Mouse (Mus musculus) forebrain, embryonic 15.5 days (tissue): ENCODE data around the gene Hist1h2bc. TPM values are rescaled to one million over a fixed set of nuclear protein-coding genes. Genes with fewer than 3 reads are reported as not detected.

Experiments
- ATAC-seq: fragments of 200-750 bp; cut with Nextera tagmentation; replicated peaks from 2 replicates; pipeline ENCODE4 v1.8.0; 2017; ENCODE audit warnings: mild to moderate bottlenecking, moderate TSS enrichment, moderate library complexity
- H3K27ac ChIP-seq: fragments of 300-500 bp; sonication (generic); replicated peaks from 2 replicates; pipeline ENCODE4 v1.5.1; 2015; ENCODE audit warnings: mild to moderate bottlenecking, inconsistent platforms
- H3K27me3 ChIP-seq: fragments of 300-500 bp; sonication (generic); 2 replicates; pipeline ENCODE4 v1.6.1; 2015; ENCODE audit warnings: inconsistent platforms
- H3K36me3 ChIP-seq: fragments of 300-500 bp; sonication (generic); 2 replicates; pipeline ENCODE4 v1.6.1; 2015; ENCODE audit warnings: mild to moderate bottlenecking, inconsistent platforms
- H3K4me1 ChIP-seq: fragments of 300-500 bp; sonication (generic); 2 replicates; pipeline ENCODE4 v1.6.1; 2015; ENCODE audit warnings: inconsistent platforms
- H3K4me2 ChIP-seq: fragments of 300-500 bp; sonication (generic); replicated peaks from 2 replicates; pipeline ENCODE4 v1.6.1; 2015; ENCODE audit warnings: mild to moderate bottlenecking, inconsistent platforms
- H3K4me3 ChIP-seq: fragments of 300-500 bp; sonication (generic); 2 replicates; pipeline ENCODE4 v1.5.1; 2015; ENCODE audit warnings: mild to moderate bottlenecking, inconsistent platforms
- H3K9ac ChIP-seq: fragments of 300-500 bp; sonication (generic); replicated peaks from 2 replicates; pipeline ENCODE4 v1.6.1; 2015; ENCODE audit warnings: mild to moderate bottlenecking, inconsistent platforms
- H3K9me3 ChIP-seq: fragments of 300-500 bp; sonication (generic); 2 replicates; pipeline ENCODE4 v1.6.1; 2016; ENCODE audit warnings: inconsistent platforms
- WGBS: fragments of 180-500 bp; shearing (Covaris S2); methylation state at CpG from one replicate; pipeline ENCODE4 v1.1.7; 2015; ENCODE audit warnings: mixed read lengths; 5-methylcytosine and 5-hydroxymethylcytosine counted together
- microRNA-seq: library from miRNA; unstranded; fragments of <30 nt; microRNA quantifications from one replicate; pipeline ENCODE4, GENCODE M21; 2016
- polyA plus RNA-seq: library from polyadenylated mRNA; unstranded; fragments of >200 nt; fragmentation: Nextera tagmentation; extraction: Ambion mirVana; gene quantifications from 2 replicates; pipeline ENCODE4 v1.2.1, GENCODE M21; 2015

The Hist1h2bc gene
- polyA plus RNA-seq, 1 experiment from 2014 or later: 33.7 TPM

DNA sequence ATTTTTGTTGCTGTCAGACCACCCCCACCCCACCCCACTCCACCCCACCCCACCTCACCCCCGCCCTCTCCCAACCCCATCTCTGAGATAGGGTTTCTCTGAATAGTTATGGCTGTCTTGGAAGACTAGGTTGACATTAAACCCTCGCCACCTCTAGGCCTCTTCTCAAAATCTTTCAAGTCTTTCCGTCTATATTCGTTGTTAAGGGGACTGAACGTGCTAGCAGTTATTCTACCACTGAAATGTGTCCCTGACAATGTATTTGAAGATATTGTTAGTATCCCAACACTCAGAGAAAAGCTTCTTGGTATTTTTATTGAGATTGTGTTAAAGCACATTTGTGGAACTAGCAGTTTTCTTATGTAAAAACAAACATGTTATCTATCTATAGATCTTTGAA, 56.9 kb downstream of the Hist1h2bc start:
- no peak overlapping the region for H3K4me2 ChIP-seq
- no peaks in the 10 kb centered on the region for H3K9me3 ChIP-seq
- H3K9ac ChIP-seq: no peak overlapping the region
- no peaks in the 10 kb centered on the region for H3K27me3 ChIP-seq
- ATAC-seq: no peak
- no peaks in the 10 kb centered on the region for H3K36me3 ChIP-seq
- H3K27ac ChIP-seq: no peak overlapping the region
- H3K4me3 ChIP-seq: no peak overlapping the region
- peaks cover 33% of the 10 kb centered on the region for H3K4me1 ChIP-seq
- 67% methylated on average over 5 of the region's 5 CpGs for WGBS

DNA sequence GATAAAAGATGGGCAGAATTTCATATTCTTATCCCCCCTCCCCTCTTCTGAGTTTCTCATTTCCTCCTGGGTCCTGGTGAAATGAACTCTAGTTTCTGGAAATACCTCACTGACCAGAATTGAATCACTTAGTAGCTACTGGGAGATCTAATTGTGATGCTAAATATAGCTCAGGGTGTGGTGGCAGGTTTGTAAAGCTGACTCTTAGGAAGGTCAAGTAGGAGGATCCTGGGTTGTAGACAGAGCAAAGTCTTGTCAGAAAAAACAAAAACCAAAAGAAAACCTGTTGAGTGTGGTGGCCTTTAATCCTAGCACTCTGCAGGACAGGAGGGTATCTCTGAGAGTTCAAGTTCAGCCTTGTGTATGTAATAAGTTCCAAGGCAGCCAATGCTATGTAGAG, 58.0 kb downstream of the Hist1h2bc start:
- H3K4me2 ChIP-seq: no peak overlapping the region
- no peak for ATAC-seq
- H3K4me3 ChIP-seq: no peak overlapping the region
- H3K27me3 ChIP-seq: no peaks in the 10 kb centered on the region
- peaks cover 34% of the 10 kb centered on the region for H3K4me1 ChIP-seq
- no peak overlapping the region for H3K27ac ChIP-seq
- no peaks in the 10 kb centered on the region for H3K9me3 ChIP-seq
- no peak overlapping the region for H3K9ac ChIP-seq
- no peaks in the 10 kb centered on the region for H3K36me3 ChIP-seq

Small RNA genes within 50 kb of the gene (microRNA-seq; reads per million reads assigned to microRNA genes)
- gene Gm44350: not detected

Other genes starting within 250 kb of the Hist1h2bc start
- gene Btn1a1, start 218.3 kb upstream of the Hist1h2bc start, polyA plus RNA-seq: 0.05 and 0.08 TPM in 2 replicates
- 0.11 TPM in 1 of 2 replicates, not detected in the other for gene Btn2a2, start 195.3 kb upstream of the Hist1h2bc start, polyA plus RNA-seq
- gene Hist1h4h, start 153.1 kb upstream of the Hist1h2bc start, polyA plus RNA-seq: 4.9 and 6.0 TPM in 2 replicates
- 2.8 and 6.7 TPM in 2 replicates for gene Hist1h2af, start 150.3 kb upstream of the Hist1h2bc start, polyA plus RNA-seq
- 2.7 and 3.4 TPM in 2 replicates for gene Hist1h3g, start 148.8 kb upstream of the Hist1h2bc start, polyA plus RNA-seq
- gene Hist1h2bh, start 140.8 kb upstream of the Hist1h2bc start, polyA plus RNA-seq: 0.37 and 0.59 TPM in 2 replicates
- 0.46 and 0.94 TPM in 2 replicates for gene Hist1h3f, start 140.1 kb upstream of the Hist1h2bc start, polyA plus RNA-seq
- gene Hist1h4f, start 132.6 kb upstream of the Hist1h2bc start, polyA plus RNA-seq: 0.70 and 0.73 TPM in 2 replicates
- 0.23 and 0.25 TPM in 2 replicates for gene Hist1h1d, start 130.9 kb upstream of the Hist1h2bc start, polyA plus RNA-seq
- 2.6 and 2.7 TPM in 2 replicates for gene Hist1h3e, start 121.8 kb upstream of the Hist1h2bc start, polyA plus RNA-seq
- 48.1 and 55.0 TPM in 2 replicates for gene Hist1h2ae, start 113.0 kb upstream of the Hist1h2bc start, polyA plus RNA-seq
- 4.7 and 5.6 TPM in 2 replicates for gene Hist1h2bg, start 112.8 kb upstream of the Hist1h2bc start, polyA plus RNA-seq
- 1.6 and 2.9 TPM in 2 replicates for gene Hist1h2bf, start 110.0 kb upstream of the Hist1h2bc start, polyA plus RNA-seq
- gene Hist1h2ad, start 109.8 kb upstream of the Hist1h2bc start, polyA plus RNA-seq: 1.5 and 2.0 TPM in 2 replicates
- gene Hist1h3d, start 108.4 kb upstream of the Hist1h2bc start, polyA plus RNA-seq: 4.5 and 5.1 TPM in 2 replicates
- gene Hist1h4d, start 102.6 kb upstream of the Hist1h2bc start, polyA plus RNA-seq: 76.0 and 88.6 TPM in 2 replicates
- 1.9 and 2.5 TPM in 2 replicates for gene Hist1h2be, start 63.1 kb upstream of the Hist1h2bc start, polyA plus RNA-seq
- gene Hist1h1e, start 61.6 kb upstream of the Hist1h2bc start, polyA plus RNA-seq: 11.6 and 13.7 TPM in 2 replicates
- gene Hist1h2ac, start 251 bp upstream of the Hist1h2bc start, polyA plus RNA-seq: 1.0 and 1.1 TPM in 2 replicates
- 0.20 TPM in 1 of 2 replicates, not detected in the other for gene Hist1h1t, start 11.6 kb downstream of the Hist1h2bc start, polyA plus RNA-seq
- 3.7 and 4.4 TPM in 2 replicates for gene Hist1h4c, start 14.3 kb downstream of the Hist1h2bc start, polyA plus RNA-seq
- gene Hfe, start 26.7 kb downstream of the Hist1h2bc start, polyA plus RNA-seq: 2.0 and 3.4 TPM in 2 replicates
- 22.8 and 24.6 TPM in 2 replicates for gene Hist1h1c, start 54.6 kb downstream of the Hist1h2bc start, polyA plus RNA-seq
- gene Hist1h3c, start 61.4 kb downstream of the Hist1h2bc start, polyA plus RNA-seq: 3.9 and 4.1 TPM in 2 replicates
- gene Hist1h2bb, start 62.5 kb downstream of the Hist1h2bc start, polyA plus RNA-seq: 1.8 and 2.0 TPM in 2 replicates
- gene Hist1h2ab, start 66.9 kb downstream of the Hist1h2bc start, polyA plus RNA-seq: 26.0 and 31.2 TPM in 2 replicates
- gene Hist1h3b, start 68.1 kb downstream of the Hist1h2bc start, polyA plus RNA-seq: 7.9 and 11.7 TPM in 2 replicates
- gene Hist1h4b, start 72.8 kb downstream of the Hist1h2bc start, polyA plus RNA-seq: 2.8 and 3.8 TPM in 2 replicates
- 0.38 TPM in 1 of 2 replicates, not detected in the other for gene Hist1h4a, start 77.0 kb downstream of the Hist1h2bc start, polyA plus RNA-seq
- 2.7 and 3.2 TPM in 2 replicates for gene Hist1h3a, start 78.2 kb downstream of the Hist1h2bc start, polyA plus RNA-seq
- gene Hist1h1a, start 79.5 kb downstream of the Hist1h2bc start, polyA plus RNA-seq: 1.5 TPM in 2 replicates
- gene Trim38, start 85.7 kb downstream of the Hist1h2bc start, polyA plus RNA-seq: 0.11 TPM in 1 of 2 replicates, not detected in the other
- not detected in 2 replicates for gene Slc17a2, start 122.8 kb downstream of the Hist1h2bc start, polyA plus RNA-seq
- 0.04 TPM in 1 of 2 replicates, not detected in the other for gene Slc17a3, start 155.2 kb downstream of the Hist1h2bc start, polyA plus RNA-seq
- not detected in 2 replicates for gene Slc17a1, start 183.6 kb downstream of the Hist1h2bc start, polyA plus RNA-seq
- gene Slc17a4, start 230.8 kb downstream of the Hist1h2bc start, polyA plus RNA-seq: not detected in 2 replicates
- not detected in 2 replicates for gene Hist1h2ba, start 250.0 kb downstream of the Hist1h2bc start, polyA plus RNA-seq